22 mouse cellular contexts compared by ENCODE assay signal in genomic region chr5:146410821-146411220, GRCm38 (mm10). TPM values are rescaled to one million over a fixed set of nuclear protein-coding genes. Genes with fewer than 3 reads are reported as not detected.
DNase-seq lines count a peak whose midpoint lies in the region; ATAC-seq lines count a peak whose summit lies in the region.
"Had no signal": no experiment of that assay in that cellular context is flagged by ENCODE, and none has a peak within 500 bp of the region (broad histone marks: within the 10 kb centered on the region; RNA-seq: fewer than 3 reads in every experiment).

No protein-coding gene starts in this region.

- H3K4me1 ChIP-seq in hindbrain, embryonic 11.5 days (replicated peaks; ENCODE audit: control insufficient read depth, insufficient read depth, low read length) = peaks cover 7% of the 10 kb centered on the region; the same call in 1 of the 2 replicates
- H3K4me1 ChIP-seq in hindbrain, embryonic 13.5 days (replicated peaks) = peaks cover 57% of the 10 kb centered on the region
- H3K4me1 ChIP-seq in neural tube, embryonic 11.5 days (ENCODE audit: control insufficient read depth, insufficient read depth, low read length) = peaks cover 11% of the 10 kb centered on the region; the same call in 1 of the 2 replicates
- H3K4me1 ChIP-seq in neural tube, embryonic 15.5 days = peaks cover 48% of the 10 kb centered on the region
- H3K4me1 ChIP-seq: liver, embryonic 15.5 days had no signal

- no peak overlapping the region for H3K9ac ChIP-seq in hindbrain, embryonic 11.5 days (ENCODE audit: low read depth, low read length)
- no peak overlapping the region for H3K9ac ChIP-seq in hindbrain, embryonic 13.5 days
- no peak overlapping the region for H3K9ac ChIP-seq in neural tube, embryonic 11.5 days (ENCODE audit: low read length)
- no peak overlapping the region for H3K9ac ChIP-seq in neural tube, embryonic 15.5 days (replicated peaks)
- H3K9ac ChIP-seq: forebrain, embryonic 15.5 days; heart, embryonic 15.5 days; liver, embryonic 15.5 days; midbrain, embryonic 13.5 days had no signal

- H3K4me2 ChIP-seq in hindbrain, embryonic 11.5 days (replicated peaks; ENCODE audit: low read depth, low read length) = no peak overlapping the region
- H3K4me2 ChIP-seq in hindbrain, embryonic 13.5 days = no peak overlapping the region
- no peak overlapping the region for H3K4me2 ChIP-seq in neural tube, embryonic 11.5 days (ENCODE audit: low read depth)
- H3K4me2 ChIP-seq in neural tube, embryonic 15.5 days = no peak overlapping the region
- H3K4me2 ChIP-seq: forebrain, embryonic 15.5 days; heart, embryonic 15.5 days; liver, embryonic 15.5 days; midbrain, embryonic 13.5 days had no signal

- no peak overlapping the region for H3K4me3 ChIP-seq in hindbrain, embryonic 11.5 days (ENCODE audit: low read depth, low read length)
- no peak overlapping the region for H3K4me3 ChIP-seq in hindbrain, embryonic 13.5 days
- H3K4me3 ChIP-seq in neural tube, embryonic 11.5 days (ENCODE audit: low read depth, low read length) = no peak overlapping the region
- H3K4me3 ChIP-seq in neural tube, embryonic 15.5 days (replicated peaks) = no peak overlapping the region
- H3K4me3 ChIP-seq: erythroblast, embryonic 14.5 days; forebrain, embryonic 15.5 days; heart, adult 2 months; heart, embryonic 15.5 days; hindbrain, embryonic 10.5 days; liver, embryonic 15.5 days; midbrain, embryonic 13.5 days had no signal

- no peaks in the 10 kb centered on the region for H3K9me3 ChIP-seq in hindbrain, embryonic 11.5 days (ENCODE audit: control insufficient read depth, low read length)
- H3K9me3 ChIP-seq in hindbrain, embryonic 13.5 days = no peaks in the 10 kb centered on the region
- no peaks in the 10 kb centered on the region for H3K9me3 ChIP-seq in neural tube, embryonic 11.5 days (ENCODE audit: control insufficient read depth, low read length)
- no peaks in the 10 kb centered on the region for H3K9me3 ChIP-seq in neural tube, embryonic 15.5 days (replicated peaks)
- H3K9me3 ChIP-seq: forebrain, embryonic 15.5 days; heart, embryonic 15.5 days; hindbrain, embryonic 10.5 days; liver, embryonic 15.5 days; midbrain, embryonic 13.5 days had no signal

- no peak overlapping the region for H3K27ac ChIP-seq in hindbrain, embryonic 11.5 days (ENCODE audit: low read depth, low read length)
- H3K27ac ChIP-seq in hindbrain, embryonic 13.5 days = no peak overlapping the region
- H3K27ac ChIP-seq in neural tube, embryonic 11.5 days (ENCODE audit: low read depth, low read length) = no peak overlapping the region
- no peak overlapping the region for H3K27ac ChIP-seq in neural tube, embryonic 15.5 days (replicated peaks)
- H3K27ac ChIP-seq: forebrain, embryonic 15.5 days; heart, adult 2 months; heart, embryonic 15.5 days; hindbrain, embryonic 10.5 days; liver, embryonic 15.5 days; midbrain, embryonic 13.5 days had no signal

- ATAC-seq in hindbrain, embryonic 11.5 days (ENCODE audit: low FRiP score) = peak; percentile 41; the same call in 1 of the 2 replicates
- ATAC-seq in hindbrain, embryonic 13.5 days (ENCODE audit: low FRiP score) = no peak
- peak; percentile 15; the same call in 1 of the 2 replicates for ATAC-seq in neural tube, embryonic 11.5 days (ENCODE audit: insufficient read depth, low FRiP score, low TSS enrichment)
- no peak for ATAC-seq in neural tube, embryonic 15.5 days (ENCODE audit: low FRiP score)
- ATAC-seq: forebrain, embryonic 15.5 days; midbrain, embryonic 13.5 days had no signal

- H3K36me3 ChIP-seq in hindbrain, embryonic 11.5 days (ENCODE audit: control insufficient read depth, insufficient read depth, low read length) = no peaks in the 10 kb centered on the region
- no peaks in the 10 kb centered on the region for H3K36me3 ChIP-seq in hindbrain, embryonic 13.5 days
- H3K36me3 ChIP-seq in neural tube, embryonic 11.5 days (ENCODE audit: control insufficient read depth, insufficient read depth, low read length) = no peaks in the 10 kb centered on the region
- no peaks in the 10 kb centered on the region for H3K36me3 ChIP-seq in neural tube, embryonic 15.5 days
- H3K36me3 ChIP-seq: forebrain, embryonic 15.5 days; heart, embryonic 15.5 days; hindbrain, embryonic 10.5 days; liver, embryonic 15.5 days; midbrain, embryonic 13.5 days had no signal

- no peak for DNase-seq in hindbrain, embryonic 11.5 days (ENCODE audit: low spot score)
- DNase-seq in neural tube, embryonic 11.5 days (ENCODE audit: low spot score) = no peak
- DNase-seq in R1 (ENCODE audit: low read depth, low spot score) = peak; percentile 41
- no peak for DNase-seq in adrenal gland, postnatal 10 days
- DNase-seq in right cerebral cortex, postnatal 36 days (ENCODE audit: low spot score in 2 of 2) = no peak
- DNase-seq: cerebellum, adult 9-10 months; gastrocnemius, postnatal 14 days; heart, adult 2 months; kidney, adult 9 months; layer of hippocampus, adult 9-11 months; right cerebral cortex, adult 18-20 months; thymus, postnatal 25 days had no signal

- 72% methylated on average over 4 of the region's 4 CpGs for WGBS in hindbrain, embryonic 11.5 days
- WGBS in hindbrain, embryonic 13.5 days = 45% methylated on average over 4 of the region's 4 CpGs
- WGBS in neural tube, embryonic 11.5 days = 80% methylated on average over 4 of the region's 4 CpGs
- WGBS in neural tube, embryonic 15.5 days = 46% methylated on average over 4 of the region's 4 CpGs

- no peaks in the 10 kb centered on the region for H3K27me3 ChIP-seq in hindbrain, embryonic 11.5 days (ENCODE audit: control insufficient read depth, insufficient read depth, low read length)
- H3K27me3 ChIP-seq in hindbrain, embryonic 13.5 days = no peaks in the 10 kb centered on the region
- H3K27me3 ChIP-seq in neural tube, embryonic 11.5 days (ENCODE audit: control insufficient read depth, insufficient read depth, low read length) = no peaks in the 10 kb centered on the region
- H3K27me3 ChIP-seq in neural tube, embryonic 15.5 days (replicated peaks) = no peaks in the 10 kb centered on the region
- H3K27me3 ChIP-seq: forebrain, embryonic 15.5 days; liver, embryonic 15.5 days; midbrain, embryonic 13.5 days had no signal

RNA-seq across cellular contexts. Expression of gene Wasf3, which starts 26.0 kb away (rescaled TPM):
- polyA plus RNA-seq in hindbrain, embryonic 11.5 days (2014; fragmentation: Nextera tagmentation; extraction: Ambion mirVana) = 7.1 TPM in 2 replicates
- polyA plus RNA-seq in hindbrain, embryonic 13.5 days (2015; fragmentation: Nextera tagmentation; extraction: Ambion mirVana) = 14.1 and 14.2 TPM in 2 replicates
- 6.4 and 6.6 TPM in 2 replicates for polyA plus RNA-seq in neural tube, embryonic 11.5 days (2014; fragmentation: Nextera tagmentation; extraction: Ambion mirVana)
- polyA plus RNA-seq in neural tube, embryonic 15.5 days (2015; fragmentation: Nextera tagmentation; extraction: Ambion mirVana) = 19.4 and 22.2 TPM in 2 replicates
- total RNA-seq in adrenal gland, postnatal 10 days (2021) = 10 to 100 TPM; 13.8 to 14.0 TPM
- total RNA-seq: common myeloid progenitor, adult 5-6 weeks had no signal
- polyA plus RNA-seq: C2C12; erythroblast, embryonic 14.5 days had no signal

Comparison
In these comparisons a context has a peak if more than half of its experiments do, and no peak if none do; other contexts are left out.
1. ATAC-seq: peak in hindbrain, embryonic 11.5 days (single experiment) and neural tube, embryonic 11.5 days (single experiment); none in hindbrain, embryonic 13.5 days (single experiment) and neural tube, embryonic 15.5 days (single experiment).